Mouse (Mus musculus): ENCODE data around the gene Fam117a. TPM values are rescaled to one million over a fixed set of nuclear protein-coding genes. Genes with fewer than 3 reads are reported as not detected.

The Fam117a gene
- total and polyA plus RNA-seq, 2 experiments, result 1.8 to 7.4 TPM

GRCm38 (mm10) chr11:95356039-95356438, 19.2 kb downstream of the Fam117a start:
- Histone ChIP-seq H3K4me1 (ENCODE audit: control insufficient read depth, insufficient read depth, low read length) (0 out of 2 replicates have a peak, but pooled peaks cover 2% of the 10 kb centered on the region), H3K36me3 (ENCODE audit: control insufficient read depth, insufficient read depth, low read length) (no peaks in the 10 kb centered on the region), H3K4me3 (ENCODE audit: insufficient read depth, low read depth, low read length) (no peak overlapping the region)

GRCm38 (mm10) chr11:95356469-95357273, 19.9 kb downstream of the Fam117a start:
- Histone ChIP-seq H3K4me3 (ENCODE audit: insufficient read depth, low read depth, low read length) (no peak overlapping the region), H3K9ac (ENCODE audit: low read depth, low read length) (no peak overlapping the region), H3K36me3 (ENCODE audit: control insufficient read depth, insufficient read depth, low read length) (no peaks in the 10 kb centered on the region), H3K4me1 (ENCODE audit: control insufficient read depth, insufficient read depth, low read length) (0 out of 2 replicates have a peak, but pooled peaks cover 2% of the 10 kb centered on the region), H3K79me2 (ENCODE audit: control insufficient read depth, insufficient read depth, low read length) (no peaks in the 10 kb centered on the region), H3K27me3 (ENCODE audit: control insufficient read depth, insufficient read depth, low read length) (no peaks in the 10 kb centered on the region), H3K27ac (replicated peaks; ENCODE audit: insufficient read depth, low read depth, low read length) (no peak overlapping the region)
- WGBS, result 68% methylated on average over 17 of the region's 17 CpGs
- DNase-seq (ENCODE audit: extremely low read depth, low read depth, low spot score), result peak; percentile 60
- no peak for TF ChIP-seq POLR2A (IDR thresholded peaks at IDR 0.05; ENCODE audit: extremely low read depth, insufficient read depth, low read length)
- TF ChIP-seq CTCF (IDR thresholded peaks at IDR 0.05; ENCODE audit: low read depth, low read length), result no peak

More at GRCm38 (mm10) chr11:95356039-95356438, 19.2 kb downstream of the Fam117a start:
- Histone ChIP-seq H3K9ac (ENCODE audit: low read depth, low read length) (no peak overlapping the region), H3K27ac (replicated peaks; ENCODE audit: insufficient read depth, low read depth, low read length) (no peak overlapping the region), H3K27me3 (ENCODE audit: control insufficient read depth, insufficient read depth, low read length) (no peaks in the 10 kb centered on the region), H3K79me2 (ENCODE audit: control insufficient read depth, insufficient read depth, low read length) (no peaks in the 10 kb centered on the region)
- no peak for DNase-seq (ENCODE audit: extremely low read depth, low read depth, low spot score)
- 86% methylated on average over 7 of the region's 7 CpGs for WGBS
- TF ChIP-seq POLR2A (IDR thresholded peaks at IDR 0.05; ENCODE audit: extremely low read depth, insufficient read depth, low read length), result no peak
- TF ChIP-seq CTCF (IDR thresholded peaks at IDR 0.05; ENCODE audit: low read depth, low read length), result no peak

- Histone ChIP-seq H3K79me2 (ENCODE audit: control insufficient read depth, insufficient read depth, low read length) (no peaks in the 10 kb centered on the region), H3K4me1 (ENCODE audit: control insufficient read depth, insufficient read depth, low read length) (0 out of 2 replicates have a peak, but pooled peaks cover 2% of the 10 kb centered on the region), H3K27me3 (ENCODE audit: control insufficient read depth, insufficient read depth, low read length) (no peaks in the 10 kb centered on the region), H3K36me3 (ENCODE audit: control insufficient read depth, insufficient read depth, low read length) (no peaks in the 10 kb centered on the region), H3K27ac (replicated peaks; ENCODE audit: insufficient read depth, low read depth, low read length) (no peak overlapping the region), H3K4me3 (ENCODE audit: insufficient read depth, low read depth, low read length) (no peak overlapping the region), H3K9ac (ENCODE audit: low read depth, low read length) (no peak overlapping the region)
- DNase-seq (ENCODE audit: extremely low read depth, low read depth, low spot score), result no peak
- 79% methylated on average over 3 of the region's 3 CpGs for WGBS
- TF ChIP-seq CTCF (IDR thresholded peaks at IDR 0.05; ENCODE audit: low read depth, low read length) (no peak), POLR2A (IDR thresholded peaks at IDR 0.05; ENCODE audit: extremely low read depth, insufficient read depth, low read length) (no peak)
Observed at GRCm38 (mm10) chr11:95358263-95358662, 21.4 kb downstream of the Fam117a start.

DNA sequence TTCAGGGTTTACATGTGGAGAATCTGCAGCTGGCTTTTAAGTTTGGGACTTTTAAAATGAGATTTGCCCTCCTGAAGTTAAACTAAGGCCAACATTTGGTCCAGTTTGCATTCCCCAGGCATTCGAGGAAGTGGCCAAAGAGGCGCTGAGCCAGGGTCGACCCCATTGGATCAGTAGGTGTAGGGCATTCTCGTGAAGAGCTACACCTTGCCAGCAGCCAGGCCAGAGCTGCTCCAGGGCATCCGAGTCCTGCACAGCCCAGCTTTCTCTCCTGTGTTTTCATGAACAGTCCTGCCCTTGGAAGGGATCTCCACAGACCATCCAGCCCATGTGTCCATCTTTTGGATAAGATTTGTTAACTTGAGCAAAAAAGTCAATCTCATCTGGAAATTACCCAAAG, 27.6 kb downstream of the Fam117a start:
- Histone ChIP-seq H3K36me3 (ENCODE audit: control insufficient read depth, insufficient read depth, low read length) (no peaks in the 10 kb centered on the region), H3K4me1 (ENCODE audit: control insufficient read depth, insufficient read depth, low read length) (peaks cover 5% of the 10 kb centered on the region; the same call in 1 of the 2 replicates), H3K79me2 (ENCODE audit: control insufficient read depth, insufficient read depth, low read length) (no peaks in the 10 kb centered on the region), H3K27me3 (ENCODE audit: control insufficient read depth, insufficient read depth, low read length) (no peaks in the 10 kb centered on the region), H3K27ac (replicated peaks; ENCODE audit: insufficient read depth, low read depth, low read length) (no peak overlapping the region), H3K9ac (ENCODE audit: low read depth, low read length) (no peak overlapping the region), H3K4me3 (ENCODE audit: insufficient read depth, low read depth, low read length) (no peak overlapping the region)
- WGBS, result 72% methylated on average over 5 of the region's 5 CpGs
- no peak for DNase-seq (ENCODE audit: extremely low read depth, low read depth, low spot score)
- TF ChIP-seq POLR2A (IDR thresholded peaks at IDR 0.05; ENCODE audit: extremely low read depth, insufficient read depth, low read length), result no peak
- no peak for TF ChIP-seq CTCF (IDR thresholded peaks at IDR 0.05; ENCODE audit: low read depth, low read length)

GRCm38 (mm10) chr11:95365596-95365995, 28.8 kb downstream of the Fam117a start:
- H3K27ac ChIP-seq (replicated peaks; ENCODE audit: insufficient read depth, low read depth, low read length), result peak overlapping the region; percentile 14
- WGBS, result 6% methylated on average over 10 of the region's 10 CpGs
- peak; percentile 89 for DNase-seq (ENCODE audit: extremely low read depth, low read depth, low spot score)
- H3K9ac ChIP-seq (ENCODE audit: low read depth, low read length), result no peak overlapping the region
- H3K79me2 ChIP-seq (ENCODE audit: control insufficient read depth, insufficient read depth, low read length), result no peaks in the 10 kb centered on the region
- no peak overlapping the region for H3K4me3 ChIP-seq (ENCODE audit: insufficient read depth, low read depth, low read length)
- H3K36me3 ChIP-seq (ENCODE audit: control insufficient read depth, insufficient read depth, low read length), result no peaks in the 10 kb centered on the region
- TF ChIP-seq CTCF (IDR thresholded peaks at IDR 0.05; ENCODE audit: low read depth, low read length), result no peak
- H3K4me1 ChIP-seq (ENCODE audit: control insufficient read depth, insufficient read depth, low read length), result peaks cover 5% of the 10 kb centered on the region; the same call in 1 of the 2 replicates
- no peaks in the 10 kb centered on the region for H3K27me3 ChIP-seq (ENCODE audit: control insufficient read depth, insufficient read depth, low read length)
